Mouse (Mus musculus): ENCODE results near the gene 1700025G04Rik. TPM values are rescaled to one million over a fixed set of nuclear protein-coding genes. Genes with fewer than 3 reads are reported as not detected.

1700025G04Rik gene
- polyA plus RNA-seq, 1 experiment from 2014 or later = 52.7 TPM

DNA sequence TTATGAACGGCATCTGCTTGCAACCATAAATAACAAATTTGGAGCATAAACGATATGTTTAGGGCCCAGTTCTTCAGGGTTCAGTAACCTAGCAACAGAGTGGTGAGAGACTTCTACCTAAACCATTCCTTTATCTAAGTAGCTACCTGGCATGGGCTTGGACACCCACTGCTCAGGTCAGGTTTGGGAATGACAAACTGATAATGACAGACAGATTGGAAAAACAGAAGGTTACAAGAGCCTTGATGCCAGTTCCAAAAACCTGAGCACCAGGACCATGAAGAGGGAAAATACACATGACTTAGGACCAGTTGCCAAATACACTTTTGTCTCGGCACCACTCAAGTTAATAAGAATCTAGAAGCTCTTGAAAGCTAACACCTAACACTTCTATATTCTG is 71.6 kb downstream of the 1700025G04Rik start:
- DNase-seq (ENCODE audit: low spot score) = no peak
- no peak overlapping the region for H3K4me2 ChIP-seq (replicated peaks; ENCODE audit: low read depth, low read length)
- no peak for ATAC-seq (ENCODE audit: low FRiP score)
- no peaks in the 10 kb centered on the region for H3K4me1 ChIP-seq (replicated peaks; ENCODE audit: control insufficient read depth, insufficient read depth, low read length)
- H3K9ac ChIP-seq (ENCODE audit: low read depth, low read length) = no peak overlapping the region
- no peak overlapping the region for H3K4me3 ChIP-seq (ENCODE audit: low read depth, low read length)
- H3K9me3 ChIP-seq (ENCODE audit: control insufficient read depth, low read length) = no peaks in the 10 kb centered on the region
- H3K27me3 ChIP-seq (ENCODE audit: control insufficient read depth, insufficient read depth, low read length) = no peaks in the 10 kb centered on the region
- WGBS = 90% methylated on average over 3 of the region's 3 CpGs
- no peak overlapping the region for H3K27ac ChIP-seq (ENCODE audit: low read depth, low read length)
- no peaks in the 10 kb centered on the region for H3K36me3 ChIP-seq (ENCODE audit: control insufficient read depth, insufficient read depth, low read length)

GRCm38 (mm10) chr1:152016663-152017062 is 73.3 kb downstream of the 1700025G04Rik start:
- no peak overlapping the region for H3K27ac ChIP-seq (ENCODE audit: low read depth, low read length)

DNA sequence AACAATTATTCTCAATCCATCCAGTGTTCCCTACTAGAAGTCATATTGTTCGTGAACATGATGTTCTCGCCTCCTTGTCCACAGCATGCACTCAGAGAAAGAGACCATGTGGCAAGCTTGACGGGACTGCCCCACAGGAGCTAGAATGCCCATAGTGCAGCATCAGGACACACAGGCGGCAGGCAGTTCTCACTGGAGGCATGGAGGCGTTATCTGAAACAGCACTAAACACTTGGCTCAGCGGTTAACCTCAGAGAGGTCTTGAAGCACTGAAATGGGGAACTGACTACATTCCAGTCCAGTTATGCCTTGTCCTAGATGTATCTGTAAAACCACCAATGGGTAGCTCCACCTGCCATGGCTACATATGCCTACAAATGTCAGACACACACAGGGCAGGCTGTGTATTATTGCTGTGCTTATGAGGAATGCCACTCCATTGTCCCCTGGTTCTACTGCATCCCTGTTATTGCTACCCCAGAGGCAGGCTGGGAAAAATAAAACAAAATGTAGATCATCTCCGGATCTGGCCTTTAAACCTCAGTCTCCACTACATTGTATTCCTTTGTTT is 74.3 kb downstream of the 1700025G04Rik start:
- Histone ChIP-seq H3K4me3 (ENCODE audit: low read depth, low read length) (no peak overlapping the region), H3K9ac (ENCODE audit: low read depth, low read length) (no peak overlapping the region), H3K27ac (ENCODE audit: low read depth, low read length) (no peak overlapping the region), H3K27me3 (ENCODE audit: control insufficient read depth, insufficient read depth, low read length) (no peaks in the 10 kb centered on the region), H3K4me2 (replicated peaks; ENCODE audit: low read depth, low read length) (no peak overlapping the region), H3K4me1 (replicated peaks; ENCODE audit: control insufficient read depth, insufficient read depth, low read length) (no peaks in the 10 kb centered on the region), H3K9me3 (ENCODE audit: control insufficient read depth, low read length) (no peaks in the 10 kb centered on the region), H3K36me3 (ENCODE audit: control insufficient read depth, insufficient read depth, low read length) (no peaks in the 10 kb centered on the region)
- ATAC-seq (ENCODE audit: low FRiP score) (no peak), DNase-seq (ENCODE audit: low spot score) (no peak)
- WGBS = 84% methylated on average over 7 of the region's 7 CpGs

More at GRCm38 (mm10) chr1:152016663-152017062, 73.3 kb downstream of the 1700025G04Rik start:
- Histone ChIP-seq H3K9me3 (ENCODE audit: control insufficient read depth, low read length) (no peaks in the 10 kb centered on the region), H3K27me3 (ENCODE audit: control insufficient read depth, insufficient read depth, low read length) (no peaks in the 10 kb centered on the region), H3K4me2 (replicated peaks; ENCODE audit: low read depth, low read length) (no peak overlapping the region), H3K36me3 (ENCODE audit: control insufficient read depth, insufficient read depth, low read length) (no peaks in the 10 kb centered on the region), H3K9ac (ENCODE audit: low read depth, low read length) (no peak overlapping the region), H3K4me1 (replicated peaks; ENCODE audit: control insufficient read depth, insufficient read depth, low read length) (no peaks in the 10 kb centered on the region), H3K4me3 (ENCODE audit: low read depth, low read length) (no peak overlapping the region)
- 96% methylated on average over 3 of the region's 3 CpGs for WGBS
- no peak for DNase-seq (ENCODE audit: low spot score)
- no peak for ATAC-seq (ENCODE audit: low FRiP score)

- H3K9ac ChIP-seq (ENCODE audit: low read depth, low read length) = no peak overlapping the region
- DNase-seq (ENCODE audit: low spot score) (no peak), ATAC-seq (ENCODE audit: low FRiP score) (no peak)
- H3K9me3 ChIP-seq (ENCODE audit: control insufficient read depth, low read length) = no peaks in the 10 kb centered on the region
- H3K4me3 ChIP-seq (ENCODE audit: low read depth, low read length) = no peak overlapping the region
- no peaks in the 10 kb centered on the region for H3K27me3 ChIP-seq (ENCODE audit: control insufficient read depth, insufficient read depth, low read length)
- H3K4me2 ChIP-seq (replicated peaks; ENCODE audit: low read depth, low read length) = no peak overlapping the region
- no peaks in the 10 kb centered on the region for H3K36me3 ChIP-seq (ENCODE audit: control insufficient read depth, insufficient read depth, low read length)
- H3K4me1 ChIP-seq (replicated peaks; ENCODE audit: control insufficient read depth, insufficient read depth, low read length) = no peaks in the 10 kb centered on the region
- H3K27ac ChIP-seq (ENCODE audit: low read depth, low read length) = no peak overlapping the region
- WGBS = 95% methylated on average over 5 of the region's 5 CpGs
These were observed 78.2 kb downstream of the 1700025G04Rik start for GRCm38 (mm10) chr1:152011741-152012140.

DNA sequence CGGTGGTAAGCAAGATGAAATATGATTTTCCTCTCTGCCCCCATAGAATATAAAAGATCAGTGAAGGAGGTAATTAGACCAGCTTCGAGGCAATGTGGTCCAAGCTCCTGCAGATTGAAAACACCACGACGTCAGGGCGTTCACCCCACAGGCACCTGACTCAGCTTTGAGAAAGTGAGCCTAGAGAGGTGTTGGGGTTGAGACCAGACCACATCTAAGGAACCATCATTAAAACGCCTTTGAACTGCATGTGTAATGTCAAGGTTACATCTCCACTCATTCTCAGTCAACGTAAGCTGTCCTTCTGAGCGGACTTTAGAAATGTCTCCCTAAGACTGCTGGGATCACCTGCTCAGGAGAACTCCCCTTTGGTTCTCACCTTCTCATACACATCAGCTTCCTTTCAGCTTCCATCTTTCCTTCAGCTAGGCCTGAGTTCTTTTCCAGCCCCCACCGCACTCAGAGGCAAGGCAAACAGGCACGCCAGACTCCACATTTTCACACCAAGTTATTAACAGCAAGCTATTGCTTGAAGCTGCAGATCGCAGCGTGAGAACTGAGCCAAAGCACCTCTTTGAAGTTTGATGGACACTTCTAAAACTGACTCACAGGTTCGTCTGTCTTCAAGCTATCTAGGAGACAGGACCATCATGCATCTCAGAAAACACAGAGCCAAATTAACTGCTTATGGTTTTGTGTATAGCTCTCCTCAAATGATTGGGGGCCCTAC is 79.5 kb downstream of the 1700025G04Rik start:
- H3K27me3 ChIP-seq (ENCODE audit: control insufficient read depth, insufficient read depth, low read length) = no peaks in the 10 kb centered on the region
- H3K9ac ChIP-seq (ENCODE audit: low read depth, low read length) = no peak overlapping the region
- no peak for DNase-seq (ENCODE audit: low spot score)
- H3K4me3 ChIP-seq (ENCODE audit: low read depth, low read length) = no peak overlapping the region
- no peaks in the 10 kb centered on the region for H3K9me3 ChIP-seq (ENCODE audit: control insufficient read depth, low read length)
- H3K27ac ChIP-seq (ENCODE audit: low read depth, low read length) = no peak overlapping the region
- H3K36me3 ChIP-seq (ENCODE audit: control insufficient read depth, insufficient read depth, low read length) = no peaks in the 10 kb centered on the region
- no peak overlapping the region for H3K4me2 ChIP-seq (replicated peaks; ENCODE audit: low read depth, low read length)
- H3K4me1 ChIP-seq (replicated peaks; ENCODE audit: control insufficient read depth, insufficient read depth, low read length) = no peaks in the 10 kb centered on the region
- no peak for ATAC-seq (ENCODE audit: low FRiP score)
- WGBS = 81% methylated on average over 13 of the region's 13 CpGs

DNA sequence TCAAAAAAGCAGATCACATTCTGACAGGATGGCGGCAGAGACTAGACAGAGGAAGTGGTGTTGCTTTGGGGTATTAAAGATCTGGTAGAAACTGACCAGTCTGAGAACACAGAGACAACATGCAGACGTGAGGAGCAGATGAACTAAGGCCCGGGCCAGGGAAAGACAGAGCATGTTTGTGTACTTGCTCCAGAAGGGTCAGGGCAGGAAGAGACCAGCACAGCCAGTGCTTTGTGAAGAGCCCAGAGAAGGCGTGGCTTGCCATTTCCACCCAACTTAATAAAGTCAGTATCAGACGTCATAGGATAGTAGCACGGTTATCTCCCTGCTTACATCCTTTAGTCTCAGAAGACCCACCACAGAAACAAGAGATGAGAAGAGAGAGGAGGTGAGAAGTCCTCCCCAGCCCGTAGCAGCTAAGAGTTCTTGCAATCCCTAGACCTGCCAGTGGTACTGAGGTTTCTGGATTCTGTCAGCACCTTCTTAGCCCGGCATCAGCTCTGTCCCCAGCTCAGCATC is 81.4 kb downstream of the 1700025G04Rik start:
- Histone ChIP-seq H3K36me3 (ENCODE audit: control insufficient read depth, insufficient read depth, low read length) (no peaks in the 10 kb centered on the region), H3K4me1 (replicated peaks; ENCODE audit: control insufficient read depth, insufficient read depth, low read length) (no peaks in the 10 kb centered on the region), H3K27me3 (ENCODE audit: control insufficient read depth, insufficient read depth, low read length) (no peaks in the 10 kb centered on the region), H3K9ac (ENCODE audit: low read depth, low read length) (no peak overlapping the region), H3K4me2 (replicated peaks; ENCODE audit: low read depth, low read length) (no peak overlapping the region), H3K27ac (ENCODE audit: low read depth, low read length) (no peak overlapping the region), H3K4me3 (ENCODE audit: low read depth, low read length) (no peak overlapping the region), H3K9me3 (ENCODE audit: control insufficient read depth, low read length) (no peaks in the 10 kb centered on the region)
- ATAC-seq (ENCODE audit: low FRiP score) = peak; percentile 33; the same call in 1 of the 2 replicates
- WGBS = 69% methylated on average over 8 of the region's 8 CpGs
- no peak for DNase-seq (ENCODE audit: low spot score)

- no peak for ATAC-seq (ENCODE audit: low FRiP score)
These were observed 83.4 kb downstream of the 1700025G04Rik start for GRCm38 (mm10) chr1:152006529-152006928.

GRCm38 (mm10) chr1:152004509-152004908 is 85.4 kb downstream of the 1700025G04Rik start:
- Histone ChIP-seq H3K9me3 (ENCODE audit: control insufficient read depth, low read length) (no peaks in the 10 kb centered on the region), H3K27ac (ENCODE audit: low read depth, low read length) (no peak overlapping the region), H3K4me3 (ENCODE audit: low read depth, low read length) (no peak overlapping the region), H3K4me2 (replicated peaks; ENCODE audit: low read depth, low read length) (no peak overlapping the region), H3K4me1 (replicated peaks; ENCODE audit: control insufficient read depth, insufficient read depth, low read length) (no peaks in the 10 kb centered on the region), H3K27me3 (ENCODE audit: control insufficient read depth, insufficient read depth, low read length) (no peaks in the 10 kb centered on the region), H3K9ac (ENCODE audit: low read depth, low read length) (no peak overlapping the region), H3K36me3 (ENCODE audit: control insufficient read depth, insufficient read depth, low read length) (no peaks in the 10 kb centered on the region)
- ATAC-seq (ENCODE audit: low FRiP score) (no peak), DNase-seq (ENCODE audit: low spot score) (no peak)
- 71% methylated on average over 6 of the region's 6 CpGs for WGBS

More at GRCm38 (mm10) chr1:152006529-152006928, 83.4 kb downstream of the 1700025G04Rik start:
- H3K27ac ChIP-seq (ENCODE audit: low read depth, low read length) = no peak overlapping the region
- 93% methylated on average over 6 of the region's 6 CpGs for WGBS
- no peaks in the 10 kb centered on the region for H3K36me3 ChIP-seq (ENCODE audit: control insufficient read depth, insufficient read depth, low read length)
- no peaks in the 10 kb centered on the region for H3K4me1 ChIP-seq (replicated peaks; ENCODE audit: control insufficient read depth, insufficient read depth, low read length)
- no peak overlapping the region for H3K4me2 ChIP-seq (replicated peaks; ENCODE audit: low read depth, low read length)
- DNase-seq (ENCODE audit: low spot score) = no peak
- no peak overlapping the region for H3K4me3 ChIP-seq (ENCODE audit: low read depth, low read length)
- H3K9ac ChIP-seq (ENCODE audit: low read depth, low read length) = no peak overlapping the region
- H3K9me3 ChIP-seq (ENCODE audit: control insufficient read depth, low read length) = no peaks in the 10 kb centered on the region
- no peaks in the 10 kb centered on the region for H3K27me3 ChIP-seq (ENCODE audit: control insufficient read depth, insufficient read depth, low read length)

GRCm38 (mm10) chr1:152000461-152000860 is 89.5 kb downstream of the 1700025G04Rik start:
- Histone ChIP-seq H3K27ac (ENCODE audit: low read depth, low read length) (no peak overlapping the region), H3K4me3 (ENCODE audit: low read depth, low read length) (no peak overlapping the region), H3K4me2 (replicated peaks; ENCODE audit: low read depth, low read length) (no peak overlapping the region), H3K36me3 (ENCODE audit: control insufficient read depth, insufficient read depth, low read length) (no peaks in the 10 kb centered on the region), H3K9me3 (ENCODE audit: control insufficient read depth, low read length) (no peaks in the 10 kb centered on the region), H3K4me1 (replicated peaks; ENCODE audit: control insufficient read depth, insufficient read depth, low read length) (no peaks in the 10 kb centered on the region), H3K9ac (ENCODE audit: low read depth, low read length) (no peak overlapping the region), H3K27me3 (ENCODE audit: control insufficient read depth, insufficient read depth, low read length) (no peaks in the 10 kb centered on the region)
- 86% methylated on average over 5 of the region's 5 CpGs for WGBS
- no peak for DNase-seq (ENCODE audit: low spot score)
- no peak for ATAC-seq (ENCODE audit: low FRiP score)

Measured in hindbrain, embryonic 11.5 days (tissue).